Mouse (Mus musculus) 3T3-L1 (cell line): ENCODE measurements around the gene Gimap4.

Experiments
- DNase-seq: peaks from one replicate; pipeline ENCODE4 v3.0.0-alpha.2; 2015; ENCODE audit warnings: low read depth, low spot score

The Gimap4 gene

DNA sequence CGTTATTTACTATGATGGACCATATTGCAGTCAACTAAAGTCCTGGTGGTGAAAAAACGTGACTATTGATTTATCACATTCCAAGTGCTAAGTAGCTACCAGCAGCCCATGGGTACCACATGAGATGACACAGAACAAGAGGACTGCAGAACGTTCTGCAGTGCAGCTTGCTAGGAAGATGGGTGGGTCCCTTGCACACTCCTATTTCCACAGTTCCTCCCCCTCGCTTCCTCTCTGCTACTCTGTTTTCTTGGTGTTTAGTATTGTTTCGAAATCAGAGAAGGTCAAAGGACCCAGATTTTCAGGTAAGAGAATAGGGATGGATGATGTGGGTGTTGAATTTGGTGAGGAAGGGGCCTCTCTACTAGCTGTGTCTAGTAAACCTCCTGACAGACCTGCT lies at the start of gene Gimap4:
Gimap4 (plus strand) TSS at position 231 of the 400 bp plus-strand sequence.
- no peak for DNase-seq

DNA sequence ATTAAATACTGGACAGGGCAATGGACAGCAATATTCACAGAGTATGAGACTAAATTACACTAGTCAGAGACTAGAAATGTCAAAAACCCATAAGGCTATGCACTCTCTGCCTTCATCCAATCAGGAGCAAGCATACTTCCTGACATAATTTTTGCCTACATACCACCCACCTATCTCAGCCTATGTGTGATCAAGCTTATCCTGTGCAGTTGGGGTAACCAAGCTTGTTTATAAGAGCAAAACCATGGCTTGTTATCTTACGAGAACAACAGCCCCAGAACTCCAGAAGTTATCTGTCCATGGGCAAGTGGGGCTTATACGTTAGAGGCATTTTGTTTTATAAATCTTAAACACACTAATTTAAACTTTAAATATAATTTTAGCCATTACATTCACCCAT lies 49.2 kb upstream of the Gimap4 start:
- DNase-seq = no peak

DNA sequence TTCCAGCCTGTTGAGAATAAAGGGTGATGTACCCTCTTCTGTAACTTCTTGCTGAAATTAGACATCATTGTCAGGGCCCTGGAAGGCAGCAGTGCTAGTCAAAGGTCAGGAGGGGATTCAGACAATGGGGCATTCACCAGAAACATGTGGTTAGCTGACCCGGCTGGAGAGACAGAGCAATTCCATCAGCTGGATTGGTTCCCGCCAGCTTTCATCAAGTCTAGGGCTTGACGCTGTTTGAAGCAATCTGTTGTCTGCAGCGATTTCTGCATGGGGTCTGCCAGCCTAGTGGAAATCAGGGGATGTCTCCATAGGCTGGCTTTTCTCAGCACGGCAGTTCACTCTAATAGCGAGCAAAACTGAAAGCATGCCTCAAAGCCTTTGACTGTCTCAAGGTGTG lies 47.8 kb upstream of the Gimap4 start:
- no peak for DNase-seq

DNA sequence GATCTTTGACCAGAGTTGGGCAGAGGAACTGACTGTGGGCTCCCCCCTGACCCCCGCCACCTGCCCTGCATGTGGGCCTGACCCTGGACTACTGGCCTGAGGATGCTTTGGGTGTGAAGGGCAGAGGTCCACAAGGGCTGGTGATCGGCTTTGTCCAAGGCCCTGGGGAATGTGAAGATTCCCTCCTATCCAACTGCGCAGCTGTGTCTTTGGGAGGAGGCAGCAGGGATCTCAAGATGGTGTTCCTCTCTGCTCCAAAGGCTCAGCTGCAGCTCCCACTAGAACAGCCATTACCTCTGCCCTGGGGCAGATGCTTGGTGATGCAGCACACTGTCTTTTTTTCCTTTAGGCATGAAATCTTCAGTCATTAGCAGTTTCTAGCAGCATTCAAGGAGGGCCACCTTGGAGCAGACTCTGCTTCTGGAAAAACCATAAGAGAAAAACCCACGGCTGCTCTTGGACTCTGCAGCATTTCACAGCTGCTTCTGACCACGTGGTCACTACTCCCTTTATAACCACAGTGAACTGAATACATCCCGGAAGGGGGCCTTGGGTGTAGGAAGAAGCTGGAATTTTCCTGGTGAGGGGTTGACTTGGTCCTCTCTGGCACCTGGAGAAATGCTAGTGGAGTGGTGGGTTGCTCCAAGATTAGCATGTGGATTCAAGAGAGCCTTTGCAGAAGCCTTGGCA lies 46.4 kb upstream of the Gimap4 start:
- no peak for DNase-seq

DNA sequence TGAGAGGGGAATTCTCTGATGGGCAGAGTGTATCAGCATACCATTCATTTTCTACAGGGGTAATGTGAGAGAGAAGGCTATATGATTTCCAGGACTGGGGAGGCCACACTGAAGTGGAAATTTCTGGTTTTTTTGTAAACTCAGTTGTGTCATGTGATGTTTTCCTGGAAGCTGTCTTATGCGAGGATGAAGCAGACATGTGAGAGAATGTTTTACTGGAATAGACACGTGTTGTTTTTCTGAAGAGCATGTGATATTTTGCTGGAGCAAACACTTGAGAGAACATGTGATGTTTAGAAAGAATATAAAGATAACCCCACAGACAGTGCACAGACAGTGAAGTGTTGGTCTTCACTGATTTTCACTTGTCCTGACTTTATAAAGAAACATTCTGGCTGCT lies 45.8 kb upstream of the Gimap4 start:
- no peak for DNase-seq

DNA sequence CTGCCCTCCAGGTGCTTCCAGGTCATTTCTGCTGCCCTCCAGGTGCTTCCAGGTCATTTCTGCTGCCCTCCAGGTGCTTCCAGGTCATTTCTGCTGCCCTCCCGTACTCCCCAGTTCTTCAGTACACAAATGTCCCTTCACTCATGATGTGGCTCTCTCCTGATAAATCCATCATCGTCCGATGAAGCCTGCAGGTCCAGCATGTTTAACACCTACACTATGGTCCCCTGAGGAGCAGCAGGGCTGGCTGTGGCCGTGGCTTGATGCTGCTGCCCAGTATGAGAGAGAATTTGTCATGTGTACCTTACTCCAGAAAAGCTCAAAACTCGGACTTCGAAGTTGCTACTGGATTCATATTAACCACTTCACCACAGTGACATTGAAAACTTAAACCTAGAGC lies 43.0 kb upstream of the Gimap4 start:
- DNase-seq = no peak

DNA sequence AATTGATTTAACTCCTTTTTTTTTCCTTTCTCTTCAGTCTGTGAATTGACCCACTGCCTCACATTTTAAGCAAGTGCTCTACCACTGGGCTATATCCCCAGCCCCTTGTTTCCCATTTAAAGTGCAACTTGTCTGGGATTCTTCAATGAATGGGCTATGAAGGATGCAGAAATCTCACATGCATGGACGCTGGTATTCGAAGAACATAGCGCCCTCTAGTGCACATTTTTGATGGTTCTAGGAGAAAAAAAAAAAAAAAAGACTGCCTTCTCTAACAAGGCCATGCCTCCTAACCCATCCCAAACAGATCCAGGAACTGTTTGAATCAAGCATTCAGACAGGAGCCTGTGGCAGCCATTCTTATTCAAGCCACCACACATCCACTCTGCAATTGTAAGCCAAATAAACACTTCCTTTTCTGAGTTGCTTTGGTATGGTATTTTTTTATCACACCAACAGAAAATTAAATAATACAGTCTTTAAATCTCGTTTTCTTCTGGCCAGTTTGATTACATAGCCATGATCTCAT lies 41.5 kb upstream of the Gimap4 start:
- DNase-seq = peak; percentile 91

DNA sequence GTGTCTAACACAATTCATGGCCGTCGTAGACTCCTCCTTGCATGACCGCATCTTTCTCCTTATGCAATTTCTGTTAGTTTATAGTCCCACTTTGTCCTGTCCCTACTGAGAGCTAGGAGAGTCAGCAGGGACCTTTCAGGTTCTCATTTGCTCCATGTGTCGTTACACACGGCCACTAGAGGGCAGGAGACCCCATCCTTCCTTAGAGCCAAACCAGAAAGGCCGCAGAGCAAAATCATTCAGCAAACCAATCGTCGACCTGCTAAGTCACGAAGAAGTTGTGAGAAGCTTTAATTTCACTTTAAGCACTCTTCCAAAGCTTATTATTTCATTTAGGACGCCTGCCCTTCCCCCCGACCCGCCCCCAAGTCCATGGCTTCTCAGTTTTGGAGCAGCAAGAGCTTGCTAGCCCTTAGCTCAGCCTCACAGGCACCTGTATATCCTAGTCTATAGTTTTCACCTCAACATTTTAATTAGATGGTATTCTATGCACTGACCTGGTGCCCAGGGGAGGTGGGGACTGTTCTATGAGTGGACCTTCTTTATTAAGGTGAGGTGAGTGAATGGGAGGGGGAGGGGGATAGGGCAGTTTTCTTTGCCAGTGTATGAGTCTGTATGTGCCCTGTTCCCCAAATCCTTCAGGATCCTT lies 38.6 kb upstream of the Gimap4 start:
- DNase-seq = peak; percentile 85

DNA sequence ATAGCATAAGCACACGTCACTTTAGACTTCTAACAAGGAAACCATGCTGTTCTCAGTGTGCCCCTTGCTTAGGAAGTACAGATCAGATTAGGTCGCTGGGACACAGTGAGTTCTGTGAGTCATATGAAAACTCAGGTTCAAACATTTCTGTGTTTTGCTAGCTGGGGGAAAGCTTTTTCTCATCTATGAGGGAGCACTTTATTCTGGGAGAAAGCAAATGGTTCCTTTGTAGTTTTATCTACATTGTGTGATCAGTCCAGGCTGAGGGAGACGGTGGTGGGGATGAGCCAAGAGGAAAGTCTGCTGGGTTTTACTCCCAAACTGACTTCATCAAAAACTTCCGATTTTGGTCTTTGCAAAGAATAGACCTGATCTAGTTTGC lies 38.0 kb upstream of the Gimap4 start:
- no peak for DNase-seq

DNA sequence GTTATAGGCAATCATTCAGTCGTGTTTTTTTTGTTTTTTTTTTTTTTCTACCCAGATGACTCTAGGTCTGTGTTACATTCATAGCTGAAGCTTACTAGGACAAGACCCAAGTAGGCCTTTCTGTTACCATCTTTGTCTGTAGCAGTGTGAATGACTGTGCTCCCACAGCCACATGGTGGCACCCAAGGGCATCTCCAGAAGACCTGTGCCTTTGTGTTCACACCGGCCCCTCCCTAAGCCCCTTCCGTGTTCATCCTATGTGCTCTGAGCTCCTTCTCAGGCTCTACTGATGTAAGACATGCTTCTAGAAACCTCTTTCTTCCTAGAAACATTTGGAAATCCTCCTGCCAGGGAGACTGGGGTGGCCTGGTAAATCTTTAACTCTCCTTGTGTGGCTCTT lies 37.4 kb upstream of the Gimap4 start, which contains the start of gene Gimap8:
Gimap8 (plus strand) TSS at position 240 of the 400 bp plus-strand sequence.
- DNase-seq = peak; percentile 21

DNA sequence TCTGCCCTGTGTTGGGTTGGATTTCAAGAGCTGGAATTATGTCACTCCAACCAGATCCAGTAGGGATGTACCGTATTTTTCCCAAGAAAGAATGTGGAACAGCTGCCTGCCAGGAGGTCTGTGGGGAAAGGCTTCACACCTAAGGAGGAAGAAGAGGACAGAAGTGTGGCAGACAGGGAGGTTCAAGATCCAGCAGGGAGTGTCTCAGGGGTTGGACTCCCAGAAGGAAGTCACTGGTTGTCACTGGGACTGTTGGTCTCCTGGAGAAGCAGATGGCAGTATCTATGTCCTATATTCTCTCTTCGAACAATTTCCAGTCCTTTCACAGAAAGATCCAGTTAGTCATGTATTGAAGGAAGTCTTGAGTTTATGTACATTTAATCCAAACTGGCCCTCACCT lies 36.7 kb upstream of the Gimap4 start:
- DNase-seq = no peak

DNA sequence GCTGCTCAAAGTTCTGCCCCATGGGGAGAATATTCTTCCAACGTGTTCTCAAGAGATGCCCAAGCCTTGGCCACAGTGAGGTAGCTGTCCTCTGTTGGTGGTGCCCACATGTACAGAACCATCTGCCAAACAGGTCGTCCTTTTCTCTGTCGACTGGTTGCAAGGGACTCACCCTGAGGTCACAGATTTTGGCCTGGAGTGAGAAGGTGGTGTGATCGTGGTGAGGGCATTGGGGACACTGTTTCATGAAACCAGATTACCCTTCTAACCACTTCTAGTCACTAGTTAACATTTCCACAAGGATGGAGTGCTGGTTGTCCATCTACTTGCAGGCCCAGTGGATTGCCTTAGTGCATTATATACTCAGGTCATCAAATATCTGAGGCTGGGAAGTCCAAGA lies 35.6 kb upstream of the Gimap4 start:
- no peak for DNase-seq

DNA sequence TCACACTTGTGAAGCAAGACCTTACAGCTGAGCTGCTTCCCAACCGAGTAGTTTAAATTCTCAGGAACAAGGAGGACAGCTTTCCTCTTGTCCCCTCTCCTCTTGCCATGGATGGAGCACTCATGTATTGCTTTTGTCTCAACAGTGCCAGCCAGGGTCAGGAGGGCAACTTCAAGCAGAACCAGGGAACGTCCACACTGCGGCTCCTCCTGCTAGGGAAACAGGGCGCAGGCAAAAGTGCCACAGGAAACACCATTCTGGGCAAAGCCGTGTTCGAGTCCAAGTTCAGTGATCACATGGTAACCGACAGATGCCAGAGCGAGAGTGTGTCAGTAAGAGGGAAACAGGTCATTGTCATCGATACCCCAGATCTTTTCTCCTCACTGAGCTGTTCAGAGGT lies 34.3 kb upstream of the Gimap4 start:
- no peak for DNase-seq

DNA sequence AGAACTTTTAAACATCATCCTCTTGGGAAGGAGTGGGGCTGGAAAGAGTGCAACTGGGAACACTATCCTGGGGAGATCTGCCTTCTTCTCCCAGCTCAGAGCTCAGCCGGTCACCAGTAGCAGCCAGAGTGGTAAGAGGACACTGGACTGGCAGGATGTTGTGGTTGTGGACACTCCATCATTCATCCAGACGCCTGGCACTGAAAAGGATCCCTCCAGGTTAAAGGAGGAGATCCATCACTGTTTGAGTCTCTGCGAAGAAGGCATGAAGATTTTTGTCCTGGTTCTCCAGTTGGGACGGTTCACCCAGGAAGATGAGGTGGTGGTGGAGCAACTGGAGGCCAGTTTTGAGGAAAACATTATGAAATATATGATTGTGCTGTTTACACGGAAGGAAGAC lies 25.6 kb upstream of the Gimap4 start:
- no peak for DNase-seq

DNA sequence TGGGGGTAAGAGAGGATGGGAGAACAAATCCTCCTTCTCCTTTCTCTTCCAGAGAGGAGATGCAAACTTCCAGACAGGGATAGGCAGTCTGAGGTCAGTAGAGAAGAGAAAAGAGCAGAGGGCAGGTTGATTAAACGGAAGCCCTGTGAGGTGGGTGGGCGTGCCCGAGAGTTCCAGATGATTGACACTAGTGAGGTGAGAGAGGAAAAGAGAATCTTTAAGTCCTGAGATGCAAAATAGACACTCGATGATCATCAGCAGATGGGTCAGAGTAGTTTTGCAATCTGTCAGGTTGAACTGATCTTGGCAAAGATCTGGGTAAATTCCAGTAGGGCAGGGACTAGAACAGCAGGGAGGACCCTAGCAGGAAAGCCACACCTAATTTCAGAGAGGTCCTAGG lies 19.6 kb upstream of the Gimap4 start:
- DNase-seq = no peak

DNA sequence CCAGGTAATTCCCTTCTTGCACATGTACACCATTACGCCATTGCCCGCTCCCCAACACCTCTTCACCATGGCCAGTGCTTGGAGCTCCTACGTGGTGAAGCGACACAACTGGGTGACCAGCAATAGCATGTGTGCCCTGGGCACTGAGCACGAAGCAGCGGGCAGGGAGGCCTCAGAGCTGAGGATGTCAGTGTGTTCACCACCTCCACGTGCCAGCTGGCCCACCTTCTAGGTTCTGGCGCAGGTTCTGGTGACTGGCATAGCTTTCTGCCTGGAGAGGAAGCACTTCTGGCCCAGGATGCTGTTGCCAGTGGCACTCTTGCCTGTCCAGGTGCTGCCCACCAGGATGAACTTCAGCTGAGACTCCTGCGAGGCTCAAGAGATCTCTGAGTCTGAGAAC lies 18.9 kb upstream of the Gimap4 start:
- DNase-seq = no peak

DNA sequence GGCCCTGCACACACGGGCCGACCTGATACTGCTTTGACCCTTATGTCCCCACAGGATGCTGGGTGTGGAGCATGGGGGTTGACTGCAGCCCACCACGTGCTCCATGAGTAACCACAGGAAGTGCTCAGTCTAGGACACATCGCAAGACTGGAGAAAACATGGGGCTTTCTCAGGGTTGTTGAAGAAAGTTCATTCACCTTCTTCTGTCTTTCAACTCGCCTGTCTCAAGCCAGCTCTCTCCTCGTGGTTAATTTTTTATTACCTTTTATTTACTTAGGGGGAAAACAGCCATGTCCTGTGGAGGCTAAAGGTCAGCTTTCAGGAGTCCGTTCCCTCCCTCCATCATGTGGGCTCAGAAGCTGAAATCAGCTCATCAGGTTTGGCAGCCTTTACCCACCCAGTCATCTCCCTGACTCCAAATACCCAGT lies 18.2 kb upstream of the Gimap4 start:
- DNase-seq = no peak

DNA sequence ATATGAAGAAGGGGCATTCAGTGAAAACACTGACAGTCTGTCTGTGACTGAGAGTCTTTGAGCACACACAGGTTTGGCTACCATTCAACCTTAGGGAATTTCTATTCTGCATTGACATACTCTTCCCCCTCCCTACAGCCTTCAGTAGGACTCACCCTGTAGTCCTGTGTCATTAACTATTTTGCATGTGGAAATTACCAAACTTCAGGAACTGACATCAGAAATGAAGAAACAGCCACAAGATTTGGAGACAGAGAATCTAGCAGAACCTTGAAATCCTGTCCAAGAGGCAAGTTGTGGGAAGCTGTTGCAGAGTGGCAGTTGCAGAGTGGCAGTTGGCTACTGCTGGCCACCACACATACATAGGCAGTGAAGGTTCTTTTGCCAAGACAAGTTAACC lies 16.3 kb upstream of the Gimap4 start:
- no peak for DNase-seq

DNA sequence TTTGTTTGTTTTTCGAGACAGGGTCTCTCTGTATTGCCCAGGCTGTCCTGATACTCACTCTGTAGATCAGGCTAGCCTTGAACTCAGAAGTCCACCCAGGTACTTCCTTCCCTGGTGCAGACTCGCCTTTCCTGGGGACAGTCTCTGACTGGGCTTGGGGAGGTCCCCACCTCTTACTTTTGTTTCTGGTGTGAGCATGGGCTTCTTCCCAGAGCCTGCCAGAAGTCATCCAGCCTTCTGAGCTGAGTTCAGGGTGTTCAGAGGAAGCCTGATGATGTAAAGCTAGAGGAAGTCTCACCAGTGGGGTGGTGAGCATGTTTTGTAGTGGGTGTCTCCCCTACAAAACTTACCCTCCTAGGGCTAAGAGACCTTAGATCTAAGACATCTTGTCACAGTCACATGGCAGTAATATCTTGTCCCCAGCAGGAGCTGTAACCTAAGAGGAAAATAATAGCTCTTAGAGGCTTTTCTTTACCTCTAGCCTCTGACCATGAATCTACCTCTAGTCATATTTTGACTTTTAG lies 14.8 kb upstream of the Gimap4 start:
- DNase-seq = no peak

DNA sequence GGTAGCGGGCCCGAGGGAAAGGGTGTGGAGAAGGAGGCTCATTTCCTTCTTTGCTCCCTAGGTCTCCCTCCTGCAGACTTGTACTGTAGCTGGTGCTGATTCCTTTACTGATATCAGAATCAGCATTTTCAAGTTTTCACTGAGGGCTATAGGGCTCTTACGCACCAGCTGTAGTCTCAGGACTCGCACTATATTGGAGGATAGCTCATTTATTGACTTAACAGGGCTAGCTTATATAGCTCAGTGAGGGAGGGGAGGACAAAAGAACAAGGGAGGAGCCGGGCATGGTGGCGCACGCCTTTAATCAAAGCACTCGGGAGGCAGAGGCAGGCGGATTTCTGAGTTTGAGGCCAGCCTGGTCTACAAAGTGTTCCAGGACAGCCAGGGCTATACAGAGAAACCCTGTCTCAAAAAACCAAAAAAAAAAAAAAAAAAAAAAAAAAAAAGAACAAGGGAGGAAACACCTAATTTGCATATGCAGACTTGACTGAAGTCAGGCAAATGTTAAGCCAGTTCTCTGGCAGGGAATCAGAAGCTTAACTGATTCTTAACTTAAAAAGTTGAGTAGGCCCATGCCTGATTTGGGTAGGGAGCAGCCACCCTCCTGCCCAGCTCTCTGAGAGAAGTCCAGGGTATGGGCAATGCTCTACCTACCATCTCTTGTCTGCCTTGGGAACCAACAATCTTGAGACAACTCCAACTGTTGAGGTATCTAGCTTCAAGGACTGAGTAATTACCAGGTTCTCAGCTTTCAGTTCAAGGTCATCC lies 9.9 kb upstream of the Gimap4 start:
- DNase-seq = no peak

DNA sequence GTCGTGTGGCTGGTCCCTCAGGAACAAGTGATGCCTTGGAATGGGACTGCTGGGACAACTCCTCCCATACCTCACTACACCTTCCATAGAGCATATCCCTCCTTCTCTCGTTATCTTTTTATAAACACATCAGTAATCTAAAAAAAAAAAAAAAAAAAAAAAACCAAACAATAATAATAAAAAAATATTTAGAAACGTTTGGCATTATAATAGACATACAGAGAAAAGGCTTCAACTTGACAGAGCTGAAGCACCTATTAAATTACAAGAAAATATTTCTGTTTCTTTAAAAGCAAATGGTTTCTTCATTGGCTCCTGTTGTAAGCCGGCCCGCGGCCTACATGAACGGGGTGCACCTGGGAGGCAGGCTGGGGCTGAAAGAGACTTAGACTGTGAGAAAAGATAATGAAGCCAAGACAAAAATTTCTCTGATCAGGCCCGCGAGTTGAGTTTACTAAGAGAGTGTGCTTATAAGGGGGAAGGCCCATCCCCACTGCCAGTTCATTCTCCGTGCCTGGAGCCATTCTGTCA lies 8.9 kb upstream of the Gimap4 start:
- DNase-seq = no peak
